Mouse (Mus musculus): ENCODE measurements at regions not wholly inside any gene's neighbourhood (a gene's known extent, or its start where the extent isn't known, plus 50 kb on each side); places are given as distances from the start of the nearest gene placed in this dataset.

DNA sequence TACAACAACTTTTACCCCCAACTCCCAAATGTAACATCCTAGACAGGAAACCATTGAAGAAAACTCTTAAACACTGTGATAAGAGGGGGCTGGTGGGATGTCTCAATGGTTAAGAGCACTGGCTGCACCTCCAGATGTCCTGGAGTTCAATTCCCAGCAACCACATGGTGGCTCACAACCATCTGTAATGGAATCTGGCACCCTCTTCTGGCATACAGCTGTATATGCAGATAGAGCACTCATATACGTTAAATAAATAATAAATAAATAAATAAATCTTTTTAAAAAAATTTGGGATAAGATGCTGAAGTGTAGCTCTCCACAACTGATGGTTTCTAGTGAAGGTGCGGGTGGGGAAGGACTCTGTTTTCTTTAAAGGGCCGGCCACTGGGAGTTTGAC lies 69.3 kb downstream of the Kctd15 start:
- Histone ChIP-seq H3K9ac (no peak overlapping the region), H3K4me1 (peaks cover 9% of the 10 kb centered on the region; the same call in 1 of the 2 replicates), H3K36me3 (no peaks in the 10 kb centered on the region), H3K27me3 (no peaks in the 10 kb centered on the region), H3K9me3 (replicated peaks) (peaks cover 7% of the 10 kb centered on the region; the same call in 1 of the 2 replicates), H3K27ac (no peak overlapping the region), H3K4me3 (replicated peaks) (no peak overlapping the region), H3K4me2 (no peak overlapping the region)
- ATAC-seq (replicated peaks; ENCODE audit: low FRiP score): no peak
- 92% methylated on average over 3 of the region's 3 CpGs for WGBS

DNA sequence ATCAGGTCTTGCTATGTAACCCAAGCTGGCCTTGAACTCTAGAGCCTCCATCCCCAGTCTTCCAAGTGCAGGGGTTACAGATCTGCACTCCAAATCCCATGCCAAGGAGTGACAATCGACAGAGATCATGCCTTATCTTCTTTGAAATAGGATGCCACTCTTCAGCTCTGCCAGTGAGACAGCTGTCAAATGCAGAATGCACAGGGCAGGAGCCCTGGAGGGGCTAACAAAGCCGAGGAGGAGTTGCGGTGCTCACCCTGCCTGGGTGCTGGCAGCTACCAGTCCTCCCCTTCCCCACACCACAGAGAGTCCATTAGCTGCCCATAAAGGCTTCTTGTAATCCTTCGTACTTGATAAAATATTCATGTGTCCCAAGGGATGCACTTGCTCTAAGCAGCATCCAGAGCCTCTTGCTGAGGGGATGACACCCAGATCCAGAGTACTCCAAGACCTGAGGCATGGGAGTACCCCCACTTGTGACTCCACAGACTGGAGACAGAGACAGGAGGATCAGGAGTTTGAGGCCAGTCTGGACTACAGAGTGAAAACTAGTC lies 71.1 kb downstream of the Kctd15 start:
- no peak for ATAC-seq (replicated peaks; ENCODE audit: low FRiP score)
- 66% methylated on average over 4 of the region's 4 CpGs for WGBS
- H3K27ac ChIP-seq: no peak overlapping the region
- H3K4me3 ChIP-seq (replicated peaks): no peak overlapping the region
- H3K9me3 ChIP-seq (replicated peaks): peaks cover 7% of the 10 kb centered on the region; the same call in 1 of the 2 replicates
- no peaks in the 10 kb centered on the region for H3K36me3 ChIP-seq
- no peaks in the 10 kb centered on the region for H3K4me1 ChIP-seq
- no peak overlapping the region for H3K9ac ChIP-seq
- H3K4me2 ChIP-seq: no peak overlapping the region
- H3K27me3 ChIP-seq: no peaks in the 10 kb centered on the region

DNA sequence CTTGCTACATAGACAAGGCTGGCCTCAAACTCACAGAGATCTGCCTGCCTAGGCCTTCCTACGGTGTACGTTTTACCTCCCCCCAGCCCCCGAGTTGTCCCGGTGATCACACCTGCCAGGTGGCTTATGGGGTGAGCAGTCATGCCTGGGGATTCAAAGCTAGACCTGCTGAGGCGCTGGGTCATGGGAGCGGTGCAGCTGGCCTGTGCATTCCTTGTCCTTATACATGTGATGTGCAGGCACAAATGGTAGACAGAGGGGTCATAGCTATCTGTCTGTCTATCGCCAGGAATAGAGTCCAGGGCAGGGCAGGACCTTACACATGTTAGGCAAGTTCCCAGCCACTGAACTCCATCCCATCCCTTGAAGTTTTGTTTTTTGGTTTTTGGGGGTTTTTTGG lies 71.7 kb downstream of the Kctd15 start:
- Histone ChIP-seq H3K27ac (no peak overlapping the region), H3K4me2 (no peak overlapping the region), H3K4me3 (replicated peaks) (no peak overlapping the region), H3K36me3 (no peaks in the 10 kb centered on the region), H3K9me3 (replicated peaks) (peaks cover 7% of the 10 kb centered on the region; the same call in 1 of the 2 replicates), H3K9ac (no peak overlapping the region), H3K4me1 (no peaks in the 10 kb centered on the region), H3K27me3 (no peaks in the 10 kb centered on the region)
- no peak for ATAC-seq (replicated peaks; ENCODE audit: low FRiP score)
- 90% methylated on average over 7 of the region's 7 CpGs for WGBS

DNA sequence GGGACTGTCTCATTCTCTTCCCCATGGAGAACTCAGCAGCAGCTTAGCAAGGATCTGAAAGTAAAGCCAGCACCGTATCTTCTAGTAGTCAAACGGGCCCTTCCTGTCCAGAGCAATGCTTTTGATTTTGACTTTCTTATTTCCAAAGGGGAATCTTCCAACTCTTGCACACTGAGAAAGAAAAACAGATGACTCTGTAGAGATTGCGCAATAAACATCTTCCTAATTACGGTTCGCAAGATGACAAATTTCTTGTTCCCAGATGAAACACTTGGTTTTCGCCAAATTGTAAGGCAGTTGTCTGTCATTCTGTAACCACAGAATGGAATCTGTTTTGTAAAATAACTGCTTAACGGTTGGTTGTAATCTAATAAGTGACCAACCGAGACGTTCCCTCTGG lies 75.7 kb downstream of the Kctd15 start:
- Histone ChIP-seq H3K4me1 (no peaks in the 10 kb centered on the region), H3K4me2 (no peak overlapping the region), H3K9ac (no peak overlapping the region), H3K27ac (no peak overlapping the region), H3K4me3 (replicated peaks) (no peak overlapping the region), H3K27me3 (no peaks in the 10 kb centered on the region), H3K36me3 (no peaks in the 10 kb centered on the region), H3K9me3 (replicated peaks) (no peaks in the 10 kb centered on the region)
- WGBS: 92% methylated on average over 9 of the region's 9 CpGs
- ATAC-seq (replicated peaks; ENCODE audit: low FRiP score): no peak

DNA sequence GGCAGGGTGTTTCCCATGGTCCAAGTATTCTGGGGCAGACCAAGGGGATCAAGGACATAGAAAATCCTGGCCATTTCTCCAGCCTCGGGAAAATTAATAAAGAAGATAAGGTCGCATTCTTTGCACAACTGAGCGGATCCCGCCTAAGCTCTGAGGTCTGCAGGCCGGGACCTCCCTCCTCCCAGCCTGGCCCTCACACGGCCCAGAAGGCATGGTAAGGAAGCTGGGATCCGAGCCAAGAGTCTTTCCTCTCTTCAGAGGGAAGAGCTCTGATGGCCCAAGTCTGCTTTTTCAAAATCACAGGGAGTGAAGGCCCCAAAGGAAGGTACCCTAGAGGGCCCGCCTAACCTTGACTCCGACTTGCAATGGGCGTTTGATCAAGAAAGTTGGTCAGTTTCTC lies 85.2 kb downstream of the Kctd15 start:
- ATAC-seq (replicated peaks; ENCODE audit: low FRiP score): peak; percentile 71
- H3K4me3 ChIP-seq (replicated peaks): peak overlapping the region; percentile 38; the same call in 1 of the 2 replicates
- peak overlapping the region; percentile 72 for H3K4me2 ChIP-seq
- H3K27ac ChIP-seq: peak overlapping the region; percentile 94
- no peaks in the 10 kb centered on the region for H3K9me3 ChIP-seq (replicated peaks)
- no peak overlapping the region for H3K9ac ChIP-seq
- peaks cover 25% of the 10 kb centered on the region for H3K4me1 ChIP-seq
- WGBS: 32% methylated on average over 10 of the region's 10 CpGs
- no peaks in the 10 kb centered on the region for H3K27me3 ChIP-seq
- H3K36me3 ChIP-seq: no peaks in the 10 kb centered on the region

DNA sequence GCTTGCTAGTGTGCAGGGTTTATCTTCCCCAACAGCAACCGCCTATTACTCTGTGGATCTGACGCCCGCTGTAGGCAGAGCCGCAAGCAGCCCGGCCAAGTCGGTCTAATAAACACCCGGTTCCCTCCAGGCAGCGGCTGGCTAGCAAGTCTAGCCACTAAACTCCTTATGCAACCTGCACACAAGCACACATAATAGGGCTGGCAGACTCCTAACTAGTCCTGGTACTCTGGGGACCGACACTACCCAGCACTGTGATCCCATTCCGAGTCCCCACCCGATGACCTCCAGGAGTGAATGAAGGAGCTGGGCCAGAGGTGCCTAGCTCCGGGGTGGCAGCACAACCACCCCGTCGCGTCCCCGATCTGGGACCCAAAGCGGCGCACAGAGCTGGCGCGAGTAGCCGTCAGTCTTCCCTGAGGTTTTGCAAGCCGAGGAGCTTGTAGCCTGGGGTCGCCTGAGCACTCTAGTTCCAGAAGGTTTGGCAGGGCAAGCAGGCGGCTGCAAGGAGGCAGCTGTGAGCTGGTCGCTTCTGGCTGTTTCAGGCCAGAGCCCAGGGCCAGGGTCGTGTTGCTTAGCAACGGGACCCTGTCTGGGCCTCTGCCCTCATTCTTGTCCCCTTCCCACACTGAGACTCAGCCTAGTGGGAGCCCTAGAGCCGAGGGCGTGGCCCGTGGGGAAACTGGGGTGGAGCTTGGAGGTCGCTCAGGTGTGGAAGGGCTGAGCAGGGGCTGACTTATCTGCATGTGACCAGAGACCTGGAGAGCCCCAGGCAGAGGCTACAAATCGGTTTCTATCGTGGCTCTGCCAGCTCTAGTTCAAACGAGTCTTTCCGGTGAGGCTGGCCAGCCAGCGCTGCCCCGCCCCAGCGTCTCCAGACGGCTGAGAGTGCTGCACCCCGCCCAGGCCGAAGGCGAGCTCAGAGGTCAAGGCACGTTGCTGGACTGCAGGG lies 86.1 kb downstream of the Kctd15 start:
- 1% methylated on average over 43 of the region's 43 CpGs for WGBS

DNA sequence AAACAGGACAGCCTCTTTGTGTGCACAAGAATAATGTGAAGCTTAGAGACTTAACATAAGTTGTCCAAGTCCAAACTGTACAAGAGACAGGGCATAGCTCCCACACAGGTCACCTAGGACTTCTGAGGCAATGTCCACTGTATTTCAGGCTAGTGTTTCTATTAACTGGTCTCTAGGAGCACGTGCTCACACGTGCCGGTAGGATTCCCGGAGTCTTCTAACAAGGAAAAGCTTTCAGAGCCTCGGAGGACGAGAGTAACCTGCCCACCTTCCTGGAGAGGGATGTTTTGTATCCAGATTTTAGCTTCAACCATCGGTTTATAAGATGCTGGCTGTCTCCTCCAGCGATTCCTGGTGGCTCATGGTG lies 86.8 kb downstream of the Kctd15 start:
- Histone ChIP-seq H3K4me3 (replicated peaks) (peak overlapping the region; percentile 38), H3K27ac (peak overlapping the region; percentile 94)
- WGBS: 19% methylated on average over 8 of the region's 8 CpGs

More for the DNA sequence above, 86.1 kb downstream of the Kctd15 start:
- peak overlapping the region; percentile 38 for H3K4me3 ChIP-seq (replicated peaks)
- H3K9me3 ChIP-seq (replicated peaks): no peaks in the 10 kb centered on the region
- peak overlapping the region; percentile 72 for H3K4me2 ChIP-seq
- peak; percentile 96 for ATAC-seq (replicated peaks; ENCODE audit: low FRiP score)
- no peaks in the 10 kb centered on the region for H3K27me3 ChIP-seq
- H3K9ac ChIP-seq: peak overlapping the region; percentile 36
- H3K4me1 ChIP-seq: peaks cover 25% of the 10 kb centered on the region
- peak overlapping the region; percentile 94 for H3K27ac ChIP-seq
- H3K36me3 ChIP-seq: no peaks in the 10 kb centered on the region

DNA sequence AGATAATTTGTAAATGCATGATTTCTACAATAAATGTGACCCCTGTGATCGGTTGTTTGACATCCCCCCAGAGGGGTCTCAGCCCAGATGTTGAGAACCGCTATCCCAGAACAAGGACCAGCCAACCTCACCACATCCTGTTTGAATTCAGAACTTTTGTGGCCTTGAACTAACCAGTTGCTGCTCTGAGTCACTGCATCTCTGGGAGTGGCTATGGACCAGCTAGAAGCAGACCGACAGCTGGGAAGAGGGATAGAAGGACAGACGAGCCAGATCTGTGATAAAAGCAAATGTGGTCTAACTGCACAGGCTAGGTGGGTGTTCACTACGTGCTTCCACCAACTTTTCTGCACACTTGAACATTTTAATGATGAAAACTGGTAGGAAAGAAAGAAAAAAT lies 89.0 kb downstream of the Kctd15 start:
- Histone ChIP-seq H3K9ac (no peak overlapping the region), H3K27me3 (no peaks in the 10 kb centered on the region), H3K27ac (no peak overlapping the region), H3K4me3 (replicated peaks) (no peak overlapping the region), H3K4me1 (peaks cover 25% of the 10 kb centered on the region), H3K9me3 (replicated peaks) (no peaks in the 10 kb centered on the region), H3K36me3 (no peaks in the 10 kb centered on the region), H3K4me2 (no peak overlapping the region)
- WGBS: 72% methylated on average over 5 of the region's 5 CpGs
- no peak for ATAC-seq (replicated peaks; ENCODE audit: low FRiP score)

More for the DNA sequence above, 86.8 kb downstream of the Kctd15 start:
- Histone ChIP-seq H3K36me3 (no peaks in the 10 kb centered on the region), H3K4me1 (peaks cover 25% of the 10 kb centered on the region), H3K9me3 (replicated peaks) (no peaks in the 10 kb centered on the region), H3K9ac (peak overlapping the region; percentile 36), H3K4me2 (peak overlapping the region; percentile 72), H3K27me3 (no peaks in the 10 kb centered on the region)
- no peak for ATAC-seq (replicated peaks; ENCODE audit: low FRiP score)

DNA sequence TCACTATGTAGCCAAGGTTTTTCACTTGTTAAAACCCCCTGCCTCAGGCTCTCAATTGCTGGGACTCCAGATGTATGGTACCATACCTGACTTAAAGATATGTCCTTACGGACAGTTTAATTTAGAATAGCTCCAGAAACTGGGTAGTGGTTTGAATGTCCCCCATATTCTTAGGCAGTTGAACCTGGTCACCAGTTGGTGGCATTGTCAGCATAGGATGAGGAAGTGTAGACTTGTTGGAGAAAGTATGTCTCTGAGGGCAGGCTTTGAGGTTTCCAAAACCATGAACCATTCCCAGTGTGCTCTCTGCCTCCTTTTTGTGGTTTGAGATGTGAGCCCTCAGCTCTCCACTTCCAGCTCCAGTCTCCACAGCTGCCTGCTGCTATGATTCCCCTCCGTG lies 94.4 kb downstream of the Kctd15 start:
- Histone ChIP-seq H3K9ac (no peak overlapping the region), H3K9me3 (replicated peaks) (no peaks in the 10 kb centered on the region), H3K36me3 (no peaks in the 10 kb centered on the region), H3K4me2 (no peak overlapping the region), H3K4me1 (no peaks in the 10 kb centered on the region), H3K27ac (no peak overlapping the region), H3K4me3 (replicated peaks) (no peak overlapping the region), H3K27me3 (no peaks in the 10 kb centered on the region)
- ATAC-seq (replicated peaks; ENCODE audit: low FRiP score): no peak
- 83% methylated on average over 2 of the region's 2 CpGs for WGBS

DNA sequence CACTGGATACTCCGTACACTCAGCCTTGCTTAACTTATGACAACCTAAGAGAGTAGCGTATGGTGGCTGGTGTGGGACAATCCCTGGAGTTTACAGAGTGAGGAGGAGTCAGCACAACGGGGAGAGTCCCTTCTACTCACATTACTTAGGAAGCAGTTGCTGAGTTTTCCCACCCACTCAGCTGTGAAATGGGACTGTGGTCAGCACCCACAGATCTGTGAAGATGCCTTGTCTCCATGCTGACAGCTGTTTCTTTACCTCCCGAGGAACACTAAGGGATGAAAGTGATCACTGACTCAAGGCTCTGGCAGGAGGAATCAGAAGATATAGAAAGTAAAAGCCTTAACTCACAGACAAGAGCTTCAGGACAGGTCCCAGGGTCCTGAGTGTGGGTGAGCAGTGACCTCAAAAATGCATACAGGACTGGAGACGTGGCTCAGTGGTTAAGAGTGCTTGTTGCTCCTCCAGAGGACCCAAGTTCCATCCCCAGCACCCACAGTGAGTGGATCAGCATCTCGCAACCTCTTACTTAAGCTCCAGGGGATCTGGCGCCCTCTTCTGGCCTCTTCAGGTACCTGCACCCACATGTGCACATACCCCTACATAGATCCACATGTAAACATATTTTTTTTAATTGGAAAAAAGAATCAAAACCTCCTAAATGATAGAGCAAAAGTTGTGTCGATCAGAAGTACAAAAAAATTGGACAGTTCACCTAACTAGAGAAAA lies 97.8 kb downstream of the Kctd15 start:
- no peak for ATAC-seq (replicated peaks; ENCODE audit: low FRiP score)

DNA sequence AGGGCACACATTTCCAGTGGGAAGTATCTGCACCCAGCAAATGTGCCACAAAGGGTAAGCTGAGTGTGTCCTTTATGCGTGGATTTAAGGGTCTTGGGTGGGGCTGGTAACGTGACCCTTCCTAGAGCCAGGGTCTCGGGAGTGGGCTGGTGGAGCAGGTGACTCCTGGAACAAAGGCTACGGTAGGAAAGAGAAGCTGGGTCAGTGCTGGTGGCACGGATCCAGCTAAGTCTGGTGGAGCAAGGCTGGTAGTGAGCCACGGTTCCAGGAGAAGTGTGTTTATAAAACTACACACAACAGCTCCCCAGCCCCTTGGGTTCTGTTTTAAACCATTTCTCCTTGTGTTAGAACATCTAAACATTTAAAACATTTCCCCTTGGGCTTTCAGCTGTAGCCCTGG lies 101.3 kb downstream of the Kctd15 start:
- H3K27ac ChIP-seq: no peak overlapping the region
- no peak overlapping the region for H3K4me3 ChIP-seq (replicated peaks)
- H3K4me2 ChIP-seq: no peak overlapping the region
- no peak for ATAC-seq (replicated peaks; ENCODE audit: low FRiP score)
- no peaks in the 10 kb centered on the region for H3K27me3 ChIP-seq
- H3K4me1 ChIP-seq: no peaks in the 10 kb centered on the region
- H3K36me3 ChIP-seq: no peaks in the 10 kb centered on the region
- H3K9me3 ChIP-seq (replicated peaks): no peaks in the 10 kb centered on the region
- WGBS: 62% methylated on average over 6 of the region's 6 CpGs
- H3K9ac ChIP-seq: no peak overlapping the region

More for the DNA sequence above, 97.8 kb downstream of the Kctd15 start:
- Histone ChIP-seq H3K27me3 (no peaks in the 10 kb centered on the region), H3K9me3 (replicated peaks) (no peaks in the 10 kb centered on the region), H3K9ac (no peak overlapping the region), H3K27ac (no peak overlapping the region), H3K4me3 (replicated peaks) (no peak overlapping the region), H3K36me3 (no peaks in the 10 kb centered on the region), H3K4me1 (no peaks in the 10 kb centered on the region), H3K4me2 (no peak overlapping the region)
- 80% methylated on average over 8 of the region's 8 CpGs for WGBS

Data from kidney, embryonic 15.5 days (tissue).